Mouse (Mus musculus) olfactory bulb, adult 2 months (tissue): Measurements from ENCODE around the gene Tenm4.

Experiments used
- CTCF ChIP-seq: fragments of 200-500 bp; IDR thresholded peaks from 2 replicates; pipeline ENCODE4 v1.5.1; 2012; ENCODE audit warnings: low read depth, mild to moderate bottlenecking, low read length, moderate library complexity; ENCODE audit not compliant: insufficient read depth
- POLR2A ChIP-seq: fragments of 200-500 bp; IDR thresholded peaks from 2 replicates; pipeline ENCODE4 v1.6.1; 2012; ENCODE audit warnings: mild to moderate bottlenecking, low read depth, low read length, moderate library complexity; ENCODE audit not compliant: insufficient read depth

- TF ChIP-seq CTCF: no peak
- no peak for TF ChIP-seq POLR2A
Measured at GRCm38 (mm10) chr7:96814581-96814980, 643.5 kb downstream of the Tenm4 start.
